Mouse (Mus musculus) embryonic facial prominence, embryonic 12.5 days (tissue): ENCODE measurements around the gene Ten1. TPM values are rescaled to one million over a fixed set of nuclear protein-coding genes. Genes with fewer than 3 reads are reported as not detected.

Experiments used
- ATAC-seq: fragments of 200-750 bp; cut with Nextera tagmentation; 2 replicates; pipeline ENCODE4 v1.8.0; 2017; ENCODE audit not compliant: insufficient number of reproducible peaks, insufficient read depth, low FRiP score, low TSS enrichment
- H3K27ac ChIP-seq: fragments of 300-500 bp; sonication (generic); 2 replicates; pipeline ENCODE4 v1.5.1; 2016; ENCODE audit warnings: mild to moderate bottlenecking
- H3K27me3 ChIP-seq: fragments of 300-500 bp; sonication (generic); 2 replicates; pipeline ENCODE4 v1.6.1; 2016; ENCODE audit warnings: mild to moderate bottlenecking, moderate library complexity
- H3K36me3 ChIP-seq: fragments of 300-500 bp; sonication (generic); 2 replicates; pipeline ENCODE4 v1.6.1; 2016; ENCODE audit warnings: mild to moderate bottlenecking
- H3K4me1 ChIP-seq: fragments of 300-500 bp; sonication (generic); 2 replicates; pipeline ENCODE4 v1.6.1; 2016
- H3K4me2 ChIP-seq: fragments of 300-500 bp; sonication (generic); replicated peaks from 2 replicates; pipeline ENCODE4 v1.6.1; 2016; ENCODE audit warnings: mild to moderate bottlenecking, moderate library complexity
- H3K4me3 ChIP-seq: fragments of 300-500 bp; sonication (generic); 2 replicates; pipeline ENCODE4 v1.5.1; 2016; ENCODE audit warnings: mild to moderate bottlenecking
- H3K9ac ChIP-seq: fragments of 300-500 bp; sonication (generic); 2 replicates; pipeline ENCODE4 v1.6.1; 2016; ENCODE audit warnings: mild to moderate bottlenecking, moderate library complexity
- H3K9me3 ChIP-seq: fragments of 300-500 bp; sonication (generic); 2 replicates; pipeline ENCODE4 v1.6.1; 2016; ENCODE audit warnings: mild to moderate bottlenecking, moderate library complexity
- WGBS: fragments of 180-500 bp; shearing (Covaris S2); methylation state at CpG from one replicate; pipeline ENCODE4 v1.1.7; 2016; 5-methylcytosine and 5-hydroxymethylcytosine counted together
- polyA plus RNA-seq: library from polyadenylated mRNA; unstranded; fragments of >200 nt; fragmentation: Nextera tagmentation; extraction: Ambion mirVana; gene quantifications from 2 replicates; pipeline ENCODE4 v1.2.1, GENCODE M21; 2016

Ten1 gene
- polyA plus RNA-seq, 1 experiment from 2014 or later = 66.5 TPM

GRCm38 (mm10) chr11:116218263-116218662 is 19.6 kb downstream of the Ten1 start:
- no peak for ATAC-seq
- Histone ChIP-seq H3K4me1 (peaks cover 21% of the 10 kb centered on the region), H3K4me3 (no peak overlapping the region), H3K9me3 (peaks cover 9% of the 10 kb centered on the region), H3K4me2 (no peak overlapping the region), H3K27ac (0 out of 2 replicates have a peak overlapping the region, but pooled peaks have one; percentile 46), H3K9ac (no peak overlapping the region), H3K36me3 (no peaks in the 10 kb centered on the region), H3K27me3 (peaks cover 24% of the 10 kb centered on the region)
- 94% methylated on average over 2 of the region's 2 CpGs for WGBS

DNA sequence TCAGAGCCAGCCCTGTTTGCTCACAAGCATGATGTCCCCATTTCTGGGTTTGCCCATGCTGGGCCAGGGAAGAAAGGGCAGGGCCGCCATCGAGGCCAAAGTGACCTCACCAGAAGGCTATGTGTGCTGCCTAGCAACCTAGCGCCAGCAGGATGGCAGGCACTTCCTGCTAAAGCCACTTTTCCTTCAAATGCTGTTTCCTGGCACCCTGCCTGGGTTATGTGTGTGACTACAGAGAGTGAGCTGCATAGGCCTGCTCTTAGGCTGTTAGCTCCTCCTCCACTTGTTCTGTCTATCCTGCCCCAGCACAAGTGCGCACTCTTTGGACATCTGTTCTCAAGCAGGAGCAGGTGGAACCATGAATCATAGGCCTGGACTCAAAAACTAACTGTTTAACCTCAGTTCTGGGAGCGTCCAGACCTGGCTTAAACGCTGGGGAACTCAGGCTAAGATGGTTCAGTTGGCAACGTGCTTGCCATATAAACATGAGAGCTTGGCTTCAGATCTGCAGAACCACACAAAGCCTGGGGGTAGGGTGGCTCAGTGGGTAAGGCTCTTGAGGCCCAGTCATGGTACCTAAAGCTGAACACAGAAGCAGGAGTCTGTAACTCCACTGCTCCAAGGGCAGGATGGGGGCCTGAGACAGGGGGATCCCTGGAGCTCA is 20.2 kb downstream of the Ten1 start:
- 62% methylated on average over 7 of the region's 7 CpGs for WGBS
- Histone ChIP-seq H3K4me1 (peaks cover 21% of the 10 kb centered on the region), H3K4me3 (no peak overlapping the region), H3K4me2 (no peak overlapping the region), H3K9me3 (peaks cover 9% of the 10 kb centered on the region), H3K9ac (no peak overlapping the region), H3K36me3 (no peaks in the 10 kb centered on the region), H3K27me3 (peaks cover 30% of the 10 kb centered on the region), H3K27ac (peak overlapping the region; percentile 46; the same call in 1 of the 2 replicates)
- ATAC-seq = 0 out of 2 replicates have a peak, but pooled peaks have one; percentile 47

- 18% methylated on average over 4 of the region's 4 CpGs for WGBS
- Histone ChIP-seq H3K27me3 (peaks cover 35% of the 10 kb centered on the region), H3K27ac (no peak overlapping the region)
These were observed 21.2 kb downstream of the Ten1 start for GRCm38 (mm10) chr11:116219885-116220284.

DNA sequence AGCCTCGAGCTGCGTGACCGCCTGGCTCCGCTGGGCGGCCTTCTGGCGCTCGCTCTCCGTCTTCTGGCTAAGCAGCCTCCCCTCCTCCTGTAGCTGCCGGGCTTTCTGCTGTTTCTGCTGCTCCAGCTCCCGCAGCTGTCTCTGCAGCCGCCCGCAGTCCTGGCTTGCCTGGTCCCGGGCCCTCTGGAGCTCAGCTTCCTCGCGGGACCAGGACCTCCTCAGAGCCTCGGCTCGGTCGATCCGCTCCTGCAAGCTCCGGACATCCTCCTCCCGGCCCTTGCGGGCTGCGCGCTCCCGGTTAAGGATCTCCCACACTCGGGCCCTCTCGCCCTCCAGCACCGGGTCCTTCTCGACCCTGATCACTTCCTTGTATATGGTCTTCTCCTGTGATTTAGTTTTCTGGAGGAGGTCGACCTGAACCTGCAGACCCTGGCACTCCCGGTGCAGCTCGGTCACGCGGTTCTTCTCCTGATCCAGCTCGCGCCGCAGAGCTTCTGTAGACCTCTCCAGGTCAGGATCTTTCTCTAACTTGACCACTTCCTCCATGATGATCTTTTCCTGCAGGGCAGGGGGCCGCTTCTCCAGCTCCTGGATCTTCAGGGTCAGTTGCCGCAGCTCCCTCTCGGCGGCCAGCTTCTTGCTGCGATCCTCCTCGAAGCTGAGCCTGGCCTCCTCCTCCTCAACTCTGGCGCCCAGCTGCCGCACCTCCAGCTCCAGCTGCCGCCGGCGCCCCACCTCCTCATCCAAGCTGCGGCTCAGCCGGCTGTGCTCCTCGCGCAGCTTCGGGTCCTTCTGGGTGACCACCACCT is 23.5 kb downstream of the Ten1 start:
- peak overlapping the region; percentile 35 for H3K4me3 ChIP-seq
- peak overlapping the region; percentile 21 for H3K9ac ChIP-seq
- no peak overlapping the region for H3K27ac ChIP-seq
- H3K27me3 ChIP-seq = peaks cover 38% of the 10 kb centered on the region
- peaks cover 21% of the 10 kb centered on the region for H3K4me1 ChIP-seq
- ATAC-seq = no peak
- no peaks in the 10 kb centered on the region for H3K36me3 ChIP-seq
- 15% methylated on average over 53 of the region's 53 CpGs for WGBS
- peaks cover 9% of the 10 kb centered on the region for H3K9me3 ChIP-seq
- H3K4me2 ChIP-seq = peak overlapping the region; percentile 59

More at GRCm38 (mm10) chr11:116219885-116220284, 21.2 kb downstream of the Ten1 start:
- Histone ChIP-seq H3K36me3 (no peaks in the 10 kb centered on the region), H3K9me3 (peaks cover 9% of the 10 kb centered on the region), H3K4me2 (no peak overlapping the region), H3K4me1 (peaks cover 21% of the 10 kb centered on the region), H3K4me3 (no peak overlapping the region), H3K9ac (no peak overlapping the region)
- ATAC-seq = no peak

- ATAC-seq = no peak
- H3K9ac ChIP-seq = peak overlapping the region; percentile 21
- H3K27ac ChIP-seq = no peak overlapping the region
- no peaks in the 10 kb centered on the region for H3K36me3 ChIP-seq
- H3K27me3 ChIP-seq = peaks cover 38% of the 10 kb centered on the region
- H3K9me3 ChIP-seq = peaks cover 9% of the 10 kb centered on the region
- peak overlapping the region; percentile 35 for H3K4me3 ChIP-seq
- peak overlapping the region; percentile 59 for H3K4me2 ChIP-seq
- H3K4me1 ChIP-seq = peaks cover 21% of the 10 kb centered on the region
- WGBS = 18% methylated on average over 23 of the region's 23 CpGs
These were observed 24.0 kb downstream of the Ten1 start for GRCm38 (mm10) chr11:116222740-116223059.

DNA sequence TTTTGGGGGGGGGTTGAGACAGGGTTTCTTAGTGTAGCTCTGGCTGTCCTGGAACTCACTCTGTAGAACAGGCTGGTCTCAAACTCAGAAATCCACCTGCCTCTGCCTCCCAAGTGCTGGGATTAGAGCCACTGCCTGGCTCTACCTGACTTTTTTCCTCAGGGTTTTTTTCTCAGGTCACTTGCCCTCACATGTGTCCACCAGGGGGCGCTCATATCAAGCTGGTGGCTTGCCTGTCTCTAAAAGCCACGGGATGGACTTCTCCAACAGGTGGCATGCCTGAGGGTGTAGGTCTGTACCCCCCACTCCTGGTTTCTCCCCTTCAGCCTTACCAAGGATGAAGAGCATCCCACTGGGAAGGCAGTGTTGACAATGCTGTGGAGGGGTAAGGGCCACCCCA is 27.8 kb downstream of the Ten1 start:
- no peak overlapping the region for H3K9ac ChIP-seq
- peaks cover 32% of the 10 kb centered on the region for H3K27me3 ChIP-seq
- peaks cover 5% of the 10 kb centered on the region for H3K9me3 ChIP-seq
- H3K36me3 ChIP-seq = no peaks in the 10 kb centered on the region
- H3K27ac ChIP-seq = no peak overlapping the region
- no peak overlapping the region for H3K4me2 ChIP-seq
- WGBS = 3% methylated on average over 2 of the region's 2 CpGs
- no peak overlapping the region for H3K4me3 ChIP-seq
- peaks cover 14% of the 10 kb centered on the region; the same call in 1 of the 2 replicates for H3K4me1 ChIP-seq
- no peak for ATAC-seq

GRCm38 (mm10) chr11:116228699-116229098 is 30.0 kb downstream of the Ten1 start:
- Histone ChIP-seq H3K36me3 (no peaks in the 10 kb centered on the region), H3K9me3 (no peaks in the 10 kb centered on the region), H3K9ac (no peak overlapping the region), H3K4me2 (no peak overlapping the region), H3K27ac (no peak overlapping the region), H3K27me3 (peaks cover 23% of the 10 kb centered on the region), H3K4me1 (peaks cover 2% of the 10 kb centered on the region; the same call in 1 of the 2 replicates), H3K4me3 (no peak overlapping the region)
- no peak for ATAC-seq
- 64% methylated on average over 4 of the region's 4 CpGs for WGBS

GRCm38 (mm10) chr11:116232427-116232826 is 33.8 kb downstream of the Ten1 start:
- peaks cover 2% of the 10 kb centered on the region; the same call in 1 of the 2 replicates for H3K4me1 ChIP-seq
- H3K4me2 ChIP-seq = peak overlapping the region; percentile 29; the same call in 1 of the 2 replicates
- H3K27me3 ChIP-seq = peaks cover 30% of the 10 kb centered on the region
- H3K36me3 ChIP-seq = no peaks in the 10 kb centered on the region
- no peaks in the 10 kb centered on the region for H3K9me3 ChIP-seq
- 24% methylated on average over 17 of the region's 17 CpGs for WGBS
- ATAC-seq = no peak
- H3K27ac ChIP-seq = no peak overlapping the region
- peak overlapping the region; percentile 17; the same call in 1 of the 2 replicates for H3K9ac ChIP-seq
- H3K4me3 ChIP-seq = no peak overlapping the region

DNA sequence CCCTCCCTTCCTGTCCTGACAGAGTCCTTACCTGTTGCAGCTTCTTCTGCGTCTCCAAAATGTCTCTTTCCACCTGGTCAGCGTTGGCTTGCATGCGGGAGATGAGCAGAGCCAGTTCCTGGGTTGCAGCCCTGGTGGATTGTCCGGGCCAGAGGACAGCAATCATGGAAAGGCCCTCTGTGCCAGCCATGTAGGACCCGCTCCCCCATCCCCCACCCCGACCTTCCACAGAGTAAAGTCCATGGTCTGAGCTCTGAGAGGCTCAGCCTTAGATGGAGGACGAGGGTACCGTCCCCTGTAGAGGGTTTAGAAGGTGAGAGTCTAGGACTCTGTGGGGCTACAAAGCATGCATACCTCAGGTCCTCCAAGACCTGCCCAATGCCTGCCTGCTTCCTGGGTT is 36.2 kb downstream of the Ten1 start:
- Histone ChIP-seq H3K27ac (no peak overlapping the region), H3K4me3 (no peak overlapping the region), H3K9me3 (no peaks in the 10 kb centered on the region), H3K4me1 (peaks cover 8% of the 10 kb centered on the region), H3K36me3 (no peaks in the 10 kb centered on the region), H3K4me2 (no peak overlapping the region), H3K9ac (no peak overlapping the region), H3K27me3 (peaks cover 50% of the 10 kb centered on the region)
- WGBS = 84% methylated on average over 8 of the region's 8 CpGs
- ATAC-seq = no peak

GRCm38 (mm10) chr11:116237742-116238395 is 39.2 kb downstream of the Ten1 start, which contains the start of gene Evpl:
Evpl (minus strand) TSS chr11:116238077.
- Histone ChIP-seq H3K36me3 (no peaks in the 10 kb centered on the region), H3K9ac (peak within 1 kb of the TSS; percentile 8; the same call in 1 of the 2 replicates), H3K4me2 (peak within 1 kb of the TSS; percentile 37), H3K4me3 (peak within 1 kb of the TSS; percentile 21), H3K27ac (no peak within 1 kb of the TSS), H3K27me3 (peaks cover 45% of the 10 kb centered on the region), H3K9me3 (no peaks in the 10 kb centered on the region), H3K4me1 (peaks cover 22% of the 10 kb centered on the region)
- ATAC-seq = peak; percentile 57
- 11% methylated on average over 31 of the region's 31 CpGs for WGBS

GRCm38 (mm10) chr11:116239797-116240196 is 41.1 kb downstream of the Ten1 start:
- Histone ChIP-seq H3K4me1 (peaks cover 22% of the 10 kb centered on the region), H3K27ac (no peak overlapping the region), H3K9me3 (no peaks in the 10 kb centered on the region), H3K4me3 (no peak overlapping the region), H3K27me3 (peaks cover 32% of the 10 kb centered on the region), H3K36me3 (peaks cover 12% of the 10 kb centered on the region), H3K9ac (no peak overlapping the region), H3K4me2 (no peak overlapping the region)
- WGBS = 9% methylated on average over 7 of the region's 7 CpGs
- no peak for ATAC-seq
